22 mouse cellular contexts compared by ENCODE assay signal in the genomic region with DNA sequence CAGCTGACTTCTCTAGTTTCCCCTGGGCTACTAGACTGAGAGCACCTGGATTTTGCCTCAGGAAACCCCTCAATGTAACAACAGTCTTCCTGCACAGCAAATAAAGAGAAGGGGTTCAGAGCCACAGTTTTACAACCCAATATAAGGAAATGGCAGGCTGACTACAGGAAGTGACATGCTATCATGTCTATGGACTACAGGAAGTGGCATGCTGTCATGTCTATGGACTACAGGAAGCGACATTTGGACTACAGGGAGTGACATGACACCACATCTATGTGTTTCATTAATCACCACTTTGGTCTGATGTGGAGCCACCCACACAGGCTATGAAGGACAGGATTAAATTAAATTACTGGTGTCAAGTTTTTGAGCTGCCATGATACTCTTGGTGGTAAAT.
"Had no signal": no experiment of that assay in that cellular context is flagged by ENCODE, and none has a peak within 500 bp of the region (broad histone marks: within the 10 kb centered on the region; RNA-seq: fewer than 3 reads in every experiment).

No protein-coding gene starts in this region.

- H3K4me3 ChIP-seq: gastrocnemius, adult 2 months; heart, embryonic 10.5 days; heart, embryonic 12.5 days; hindbrain, embryonic 13.5 days; hindbrain, embryonic 15.5 days; kidney, embryonic 15.5 days; layer of hippocampus, adult 2 months; left cerebral cortex, adult 2 months; limb, embryonic 13.5 days; limb, embryonic 15.5 days; liver, embryonic 12.5 days had no signal

- ATAC-seq: hindbrain, postnatal 0 days; intestine, embryonic 16.5 days; liver, embryonic 12.5 days had no signal

- H3K4me1 ChIP-seq: heart, embryonic 10.5 days; heart, embryonic 12.5 days; hindbrain, embryonic 15.5 days; kidney, embryonic 15.5 days; limb, embryonic 13.5 days; limb, embryonic 15.5 days; liver, embryonic 12.5 days had no signal

- H3K36me3 ChIP-seq: heart, embryonic 10.5 days; heart, embryonic 12.5 days; hindbrain, embryonic 13.5 days; hindbrain, embryonic 15.5 days; kidney, embryonic 15.5 days; limb, embryonic 13.5 days; limb, embryonic 15.5 days; liver, embryonic 12.5 days had no signal

- H3K9me3 ChIP-seq: heart, embryonic 10.5 days; heart, embryonic 12.5 days; hindbrain, embryonic 13.5 days; hindbrain, embryonic 15.5 days; kidney, embryonic 15.5 days; limb, embryonic 13.5 days; limb, embryonic 15.5 days; liver, embryonic 12.5 days had no signal

- DNase-seq: gastrocnemius, adult 2 months; gastrocnemius, postnatal 10 days; gastrocnemius, postnatal 25 days; heart, adult 18-20 months; heart, postnatal 10 days; kidney, adult 11 months; kidney, adult 2 months; kidney, adult 9 months; kidney, postnatal 14 days; kidney, postnatal 36 days had no signal
